Mouse (Mus musculus) cerebellum, adult (tissue): ENCODE measurements around the gene Man1a.

Experiments
- ATAC-seq: cut with Nextera tagmentation; 2 replicates; pipeline ENCODE4 v1.9.2; 2017; ENCODE audit warnings: mild to moderate bottlenecking, moderate library complexity, mixed read lengths; ENCODE audit not compliant: insufficient number of reproducible peaks, low FRiP score, low TSS enrichment

Gene Man1a

DNA sequence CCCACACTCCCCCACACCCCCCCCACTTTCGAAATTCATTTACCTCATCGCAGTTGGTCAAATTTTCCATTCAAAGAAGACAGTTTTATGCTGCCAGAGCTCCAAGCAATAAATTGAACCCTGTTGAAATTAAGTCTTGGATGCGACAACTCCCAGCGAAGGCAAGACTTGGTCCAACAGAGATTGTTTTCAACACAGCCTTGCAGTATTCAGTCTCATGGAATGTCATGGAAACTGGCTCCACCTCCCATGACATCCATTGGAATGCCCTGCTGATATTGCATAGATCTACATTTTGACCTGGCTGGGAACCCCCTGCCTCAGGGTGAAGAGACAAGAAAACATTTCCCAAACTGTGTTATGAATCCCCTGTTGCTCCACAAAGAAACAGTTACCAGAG lies at the start of gene Man1a:
Gene Man1a, minus strand, starts transcription at position 190 of the 400 bp plus-strand sequence.
- ATAC-seq, result no peak

GRCm38 (mm10) chr10:54121816-54122215 lies 45.4 kb upstream of the Man1a start:
- ATAC-seq, result no peak

GRCm38 (mm10) chr10:54120375-54120774 lies 44.0 kb upstream of the Man1a start:
- no peak for ATAC-seq

GRCm38 (mm10) chr10:54119303-54119702 lies 42.9 kb upstream of the Man1a start:
- ATAC-seq, result no peak

GRCm38 (mm10) chr10:54118223-54118912 lies 42.0 kb upstream of the Man1a start:
- ATAC-seq, result no peak

DNA sequence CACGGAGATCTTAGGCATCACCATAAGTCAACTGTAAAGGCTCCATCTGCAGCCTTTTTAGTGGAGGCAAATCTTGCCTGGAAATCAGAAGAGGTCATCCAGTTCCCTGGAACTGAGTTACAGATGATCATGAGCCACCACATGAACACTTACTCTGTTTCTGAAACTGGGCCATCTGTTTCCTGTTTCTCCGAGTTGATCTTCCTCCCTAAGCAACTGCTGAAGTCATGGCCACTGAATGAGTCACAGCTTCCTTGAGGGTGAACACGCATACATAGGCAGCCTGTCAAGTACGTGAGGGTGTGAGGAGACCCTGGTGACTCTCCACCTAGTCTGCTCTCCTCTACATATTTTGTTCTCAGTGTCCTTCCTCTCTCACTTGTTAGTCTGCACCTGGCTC lies 41.4 kb upstream of the Man1a start:
- no peak for ATAC-seq

DNA sequence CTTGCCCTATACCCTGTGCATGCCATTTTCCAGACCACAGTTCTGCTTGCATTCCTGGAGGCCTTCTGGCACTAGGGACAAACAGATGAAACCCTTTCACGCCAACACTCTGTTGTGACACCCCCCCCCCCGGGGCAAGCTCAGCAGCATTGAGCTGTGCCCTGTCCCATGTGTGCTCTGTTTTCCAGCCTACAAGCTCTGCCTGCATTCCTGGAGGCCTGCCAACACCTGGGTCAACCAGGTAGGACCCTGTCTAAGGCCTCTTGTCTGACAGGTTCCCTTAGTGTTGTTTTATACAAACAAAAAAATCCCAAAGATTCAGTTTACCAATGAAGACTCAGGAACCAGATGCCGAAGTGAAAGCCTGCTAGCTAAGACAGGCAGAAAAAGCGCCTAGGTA lies 27.3 kb upstream of the Man1a start:
- 0 out of 2 replicates have a peak, but pooled peaks have one; percentile 33 for ATAC-seq

DNA sequence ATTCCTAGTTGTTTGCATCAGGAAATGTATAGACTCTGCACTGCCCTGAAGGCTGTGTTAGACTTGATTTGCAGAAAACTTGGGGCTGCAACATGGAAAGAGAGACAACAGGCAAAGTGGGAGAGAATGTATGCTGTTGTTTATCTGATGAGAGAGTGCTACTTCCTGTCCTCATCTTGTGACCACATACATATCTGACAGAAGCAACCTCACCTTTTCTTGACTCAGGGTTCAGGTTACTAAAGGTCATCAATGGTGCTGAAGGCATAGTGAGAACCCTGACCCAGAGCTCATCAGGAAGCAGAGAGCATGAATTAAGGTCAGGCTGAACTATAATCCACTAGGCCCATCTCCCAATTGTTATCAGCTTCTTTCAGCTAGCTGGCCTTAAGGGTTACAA lies 15.7 kb upstream of the Man1a start:
- ATAC-seq, result no peak

DNA sequence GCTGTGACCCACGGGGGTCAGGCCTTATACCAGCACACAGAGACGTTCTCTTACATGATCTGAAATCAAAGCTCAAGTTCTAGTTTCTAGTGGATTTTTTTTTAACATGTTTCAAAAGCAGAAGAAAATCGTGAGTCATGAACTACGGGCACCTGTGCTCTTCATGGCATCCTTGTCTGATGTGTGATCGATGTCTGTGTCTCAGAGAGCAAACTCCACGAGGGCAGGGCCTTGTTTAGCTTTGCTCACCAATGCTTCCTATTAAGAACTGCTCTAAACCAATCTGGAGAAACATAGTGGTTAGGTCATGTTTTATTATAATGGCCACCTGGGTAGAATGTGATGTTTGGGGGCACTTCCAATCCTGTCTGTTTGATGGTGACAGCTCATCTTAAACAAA lies 13.5 kb upstream of the Man1a start:
- no peak for ATAC-seq

DNA sequence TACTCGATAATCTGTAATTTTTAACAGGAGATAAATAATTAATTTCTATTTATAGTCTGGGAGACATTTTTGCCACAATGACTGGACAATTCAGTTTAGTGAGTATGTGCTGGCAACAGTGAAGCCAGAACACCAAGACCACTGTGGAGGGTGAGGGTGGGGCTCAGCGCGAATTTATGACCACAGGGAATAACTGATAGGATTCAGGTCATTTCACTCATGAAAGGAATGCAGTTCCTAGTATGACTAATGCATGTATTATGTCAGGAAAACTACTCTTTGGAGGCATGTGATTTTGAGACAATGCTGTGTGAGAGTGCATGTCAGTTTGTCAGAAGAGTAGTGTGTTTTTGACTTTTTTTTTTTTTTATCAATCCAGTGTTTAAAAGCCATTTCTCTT lies 10.9 kb upstream of the Man1a start:
- ATAC-seq, result no peak

DNA sequence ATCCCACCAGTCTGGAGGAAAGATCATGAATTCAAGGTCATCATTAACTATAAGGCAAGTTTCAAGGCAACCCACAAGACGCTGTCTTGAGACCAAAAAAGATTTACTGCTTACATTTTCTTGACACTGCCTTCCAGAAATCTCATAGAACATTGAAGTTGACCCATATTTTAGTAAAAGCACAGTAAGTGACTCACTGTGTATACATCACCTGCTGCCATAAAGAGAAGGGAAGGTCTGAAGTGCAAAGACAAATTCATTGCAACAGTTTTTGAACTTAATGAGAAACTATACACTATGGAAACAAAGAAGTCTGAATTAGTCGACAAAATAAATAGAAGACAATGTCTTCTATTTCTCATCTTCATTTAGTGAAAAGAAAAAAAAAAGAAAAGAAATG lies 8.7 kb upstream of the Man1a start:
- ATAC-seq, result no peak

GRCm38 (mm10) chr10:54077005-54077404 lies 596 bp upstream of the Man1a start:
- ATAC-seq, result no peak

GRCm38 (mm10) chr10:54075441-54076010 lies 883 bp downstream of the Man1a start:
- peak; percentile 88 for ATAC-seq

DNA sequence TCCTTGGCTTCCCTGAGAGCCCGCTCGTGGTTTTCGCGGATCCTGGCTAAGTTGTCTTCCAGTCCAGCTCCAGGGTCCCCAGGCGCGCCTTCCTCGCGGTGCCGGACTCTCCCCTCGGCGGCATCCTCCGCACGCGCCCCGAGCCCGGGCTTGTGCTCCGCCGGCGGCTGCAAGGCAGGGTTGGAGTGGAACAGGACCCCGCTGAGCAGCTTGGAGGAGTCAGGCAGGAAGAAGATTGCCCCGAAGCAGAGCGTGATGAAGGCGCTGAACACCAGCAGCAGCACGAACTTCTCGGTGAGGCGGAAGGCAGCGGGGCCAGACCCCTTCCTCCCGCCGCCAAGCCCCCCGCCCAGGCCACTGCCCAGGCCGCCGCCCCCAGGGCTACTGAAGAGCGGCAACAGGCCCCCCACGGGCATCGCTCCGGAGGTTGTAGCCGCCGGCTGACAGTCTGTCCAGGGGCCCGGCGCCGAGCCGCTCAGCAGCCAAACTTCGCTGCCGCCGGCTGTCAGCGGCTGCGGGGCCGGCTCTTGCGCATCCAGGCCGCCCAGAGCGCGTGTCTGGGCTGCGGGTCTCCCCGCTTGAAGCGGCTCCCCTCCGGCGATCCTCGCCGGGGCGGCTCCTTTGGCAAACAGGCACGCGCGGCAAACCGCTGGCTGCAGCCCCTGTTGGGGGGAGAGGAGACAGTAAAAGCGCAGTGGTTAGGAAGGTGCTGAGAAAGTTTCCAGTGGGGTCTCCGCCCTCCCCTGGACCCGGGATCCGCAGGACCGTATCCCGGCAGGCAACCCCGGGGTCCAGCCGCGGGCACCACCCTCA lies 1.6 kb downstream of the Man1a start:
- 0 out of 2 replicates have a peak, but pooled peaks have one; percentile 21 for ATAC-seq

DNA sequence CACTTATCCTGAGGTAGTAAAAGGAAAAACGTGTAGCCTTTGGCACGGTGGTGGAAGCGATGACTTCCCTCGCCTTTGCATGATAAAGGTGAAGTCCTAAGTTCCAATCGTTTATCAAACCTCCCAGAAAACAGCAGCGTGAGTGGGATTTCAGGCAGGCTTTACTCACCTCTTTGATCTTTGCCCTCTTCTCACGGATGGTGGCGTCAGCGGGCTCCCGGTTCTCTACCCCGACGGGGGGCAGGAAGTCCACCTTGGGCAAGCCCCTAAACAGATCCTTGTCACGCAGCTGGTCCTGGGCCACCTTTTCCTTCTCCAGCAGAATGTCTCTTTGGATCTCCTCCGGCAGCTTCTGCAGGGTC lies 2.2 kb downstream of the Man1a start:
- ATAC-seq, result 0 out of 2 replicates have a peak, but pooled peaks have one; percentile 1

DNA sequence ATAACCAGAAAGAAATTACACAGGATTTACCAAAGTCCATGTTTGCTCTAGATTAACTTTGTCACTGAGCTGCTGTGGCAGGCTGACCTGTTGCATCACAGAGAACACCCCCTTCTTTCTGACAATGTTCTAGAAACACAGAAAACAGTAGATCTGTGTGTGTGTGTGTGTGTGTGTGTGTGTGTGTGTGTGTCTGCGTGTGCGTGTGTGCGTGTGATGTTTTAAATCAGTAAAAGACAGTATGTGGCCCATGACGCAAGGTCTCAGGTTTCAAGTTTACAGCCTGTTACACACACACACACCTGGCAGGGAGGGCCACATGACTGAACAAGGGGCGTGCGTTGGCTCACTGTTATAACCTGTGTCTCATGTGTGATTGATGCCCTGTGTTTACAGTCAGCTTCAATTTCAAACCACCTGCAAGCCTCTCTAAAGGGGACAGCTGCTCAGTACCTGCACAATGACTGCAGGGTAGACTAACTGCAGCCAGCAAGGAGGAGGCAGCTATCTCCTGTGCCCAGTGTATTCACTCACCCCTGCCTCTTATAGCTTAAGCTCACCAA lies 2.7 kb downstream of the Man1a start:
- no peak for ATAC-seq

- ATAC-seq, result no peak
Observed at GRCm38 (mm10) chr10:54072336-54072735, 4.1 kb downstream of the Man1a start.

DNA sequence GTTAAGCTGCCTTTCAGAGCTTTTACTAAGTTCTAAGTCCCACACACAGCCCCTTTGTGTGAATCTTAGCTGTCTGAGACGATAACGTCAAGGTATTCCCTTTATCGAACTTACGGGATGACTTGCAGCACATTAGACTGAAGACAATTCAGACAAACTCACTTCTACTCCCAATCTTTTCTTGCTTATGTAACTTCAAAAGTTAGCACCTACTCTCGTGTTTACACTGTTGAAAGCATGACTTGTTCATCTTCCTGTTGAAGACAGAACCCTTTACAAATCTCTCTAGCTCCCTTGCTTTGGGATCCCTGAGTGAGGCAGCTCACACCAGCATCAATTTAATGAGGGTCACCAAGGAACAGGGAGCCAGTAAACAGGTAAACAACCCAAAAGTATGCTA lies 5.9 kb downstream of the Man1a start:
- no peak for ATAC-seq

DNA sequence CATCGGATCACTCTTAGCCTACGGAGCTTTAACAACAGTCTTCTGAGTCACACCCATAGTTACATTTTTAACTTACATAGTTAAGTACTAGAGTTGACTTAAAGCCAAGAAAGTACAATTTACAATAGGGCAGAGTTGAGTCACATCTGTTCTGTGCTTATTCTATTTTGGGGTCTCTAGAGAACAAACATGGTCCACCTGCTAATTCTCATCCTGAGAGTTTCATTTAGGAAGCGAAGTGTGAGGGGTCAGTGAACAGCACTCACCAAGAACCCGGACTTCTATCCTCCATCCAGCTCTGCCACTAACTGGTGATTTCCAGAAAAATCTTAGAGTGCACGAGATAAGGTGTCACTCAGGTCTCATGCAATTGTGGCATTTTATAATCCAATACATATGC lies 7.0 kb downstream of the Man1a start:
- no peak for ATAC-seq

DNA sequence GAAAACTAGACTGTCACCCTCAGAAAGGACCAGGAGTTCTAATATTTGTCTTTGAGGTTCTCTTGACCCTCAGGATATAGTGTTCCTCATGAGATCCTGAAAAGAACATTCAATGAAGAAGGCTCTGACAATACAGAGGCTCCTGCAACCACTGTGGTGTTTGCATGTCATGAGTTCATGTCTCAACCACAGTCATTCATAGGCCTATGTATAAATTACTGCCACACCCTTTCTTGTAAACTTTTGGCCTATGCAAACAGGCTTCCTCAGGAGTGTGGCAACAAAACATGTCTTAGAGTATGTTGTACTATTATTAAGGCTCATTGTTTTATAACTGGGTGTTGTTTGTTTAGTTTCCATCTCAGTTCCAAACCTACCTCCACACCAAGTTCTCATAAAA lies 9.7 kb downstream of the Man1a start:
- ATAC-seq, result no peak

GRCm38 (mm10) chr10:54063551-54064260 lies 12.7 kb downstream of the Man1a start:
- ATAC-seq, result no peak
